Mouse (Mus musculus) heart, embryonic 15.5 days (tissue): ENCODE results near the gene Ipmk. TPM values are rescaled to one million over a fixed set of nuclear protein-coding genes. Genes with fewer than 3 reads are reported as not detected.
"Not testable (repeated sequence)": the region's sequence is repeated elsewhere in the genome, so short reads cannot be mapped to it uniquely, and the experiment has no call there.

Experiments used
- ATAC-seq: fragments of 200-750 bp; cut with Nextera tagmentation; replicated peaks from 2 replicates; pipeline ENCODE4 v1.8.0; 2017; ENCODE audit warnings: low read depth, moderate TSS enrichment; ENCODE audit not compliant: insufficient number of reproducible peaks, insufficient read depth, low FRiP score
- H3K27ac ChIP-seq: fragments of 300-500 bp; sonication (generic); 2 replicates; pipeline ENCODE4 v1.5.1; 2015; ENCODE audit warnings: mild to moderate bottlenecking, inconsistent platforms
- H3K27me3 ChIP-seq: fragments of 300-500 bp; sonication (generic); 2 replicates; pipeline ENCODE4 v1.6.1; 2015; ENCODE audit warnings: inconsistent platforms
- H3K36me3 ChIP-seq: fragments of 300-500 bp; sonication (generic); 2 replicates; pipeline ENCODE4 v1.6.1; 2015; ENCODE audit warnings: mild to moderate bottlenecking, inconsistent platforms
- H3K4me1 ChIP-seq: fragments of 300-500 bp; sonication (generic); replicated peaks from 2 replicates; pipeline ENCODE4 v1.6.1; 2015; ENCODE audit warnings: inconsistent platforms
- H3K4me2 ChIP-seq: fragments of 300-500 bp; sonication (generic); 2 replicates; pipeline ENCODE4 v1.6.1; 2015; ENCODE audit warnings: inconsistent platforms, mild to moderate bottlenecking, moderate library complexity
- H3K4me3 ChIP-seq: fragments of 300-500 bp; sonication (generic); 2 replicates; pipeline ENCODE4 v1.5.1; 2015; ENCODE audit warnings: mild to moderate bottlenecking, inconsistent platforms
- H3K9ac ChIP-seq: fragments of 300-500 bp; sonication (generic); 2 replicates; pipeline ENCODE4 v1.6.1; 2015; ENCODE audit warnings: mild to moderate bottlenecking, inconsistent platforms
- H3K9me3 ChIP-seq: fragments of 300-500 bp; sonication (generic); replicated peaks from 2 replicates; pipeline ENCODE4 v1.6.1; 2016; ENCODE audit warnings: inconsistent platforms
- WGBS: fragments of 180-500 bp; shearing (Covaris S2); methylation state at CpG from one replicate; pipeline ENCODE4 v1.1.7; 2015; ENCODE audit warnings: mixed read lengths; 5-methylcytosine and 5-hydroxymethylcytosine counted together
- polyA plus RNA-seq: library from polyadenylated mRNA; unstranded; fragments of >200 nt; fragmentation: Nextera tagmentation; extraction: Ambion mirVana; gene quantifications from 2 replicates; pipeline ENCODE4 v1.2.1, GENCODE M21; 2015

The Ipmk gene
- polyA plus RNA-seq, 1 experiment from 2014 or later, result 6.5 TPM

- H3K36me3 ChIP-seq, result peaks cover 11% of the 10 kb centered on the region
- no peaks in the 10 kb centered on the region for H3K9me3 ChIP-seq
- no peak overlapping the region for H3K4me3 ChIP-seq
- no peak overlapping the region for H3K9ac ChIP-seq
- ATAC-seq, result no peak
- H3K4me2 ChIP-seq, result no peak overlapping the region
- no peak overlapping the region for H3K27ac ChIP-seq
- no peaks in the 10 kb centered on the region for H3K4me1 ChIP-seq
- H3K27me3 ChIP-seq, result no peaks in the 10 kb centered on the region
- WGBS, result 81% methylated on average over 11 of the region's 11 CpGs
Observed at GRCm38 (mm10) chr10:71373706-71374105, 26.1 kb downstream of the Ipmk start.

DNA sequence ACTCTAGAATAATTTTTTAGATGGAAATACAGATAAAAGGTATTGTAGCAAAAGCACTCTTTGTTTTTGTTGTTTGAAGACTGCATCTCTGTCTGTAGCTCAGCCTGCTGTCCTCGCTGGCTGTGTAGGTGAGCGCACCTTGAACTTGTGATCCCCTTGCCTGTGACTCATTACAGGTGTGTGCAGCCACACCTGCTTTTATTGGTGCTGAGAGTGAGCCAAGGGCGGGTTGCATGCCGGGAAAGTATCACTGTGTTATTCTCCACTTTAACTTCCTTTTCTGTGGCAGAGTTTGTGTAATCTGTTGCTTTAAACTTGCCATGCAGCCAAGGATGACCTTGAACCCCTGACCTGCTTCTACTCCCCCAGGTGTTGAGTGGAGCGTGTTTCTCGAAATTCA lies 28.5 kb downstream of the Ipmk start:
- ATAC-seq, result no peak
- Histone ChIP-seq H3K4me2 (no peak overlapping the region), H3K27ac (no peak overlapping the region), H3K27me3 (no peaks in the 10 kb centered on the region), H3K9me3 (no peaks in the 10 kb centered on the region), H3K4me3 (no peak overlapping the region), H3K4me1 (no peaks in the 10 kb centered on the region), H3K36me3 (peaks cover 17% of the 10 kb centered on the region), H3K9ac (no peak overlapping the region)
- WGBS, result 83% methylated on average over 6 of the region's 6 CpGs

DNA sequence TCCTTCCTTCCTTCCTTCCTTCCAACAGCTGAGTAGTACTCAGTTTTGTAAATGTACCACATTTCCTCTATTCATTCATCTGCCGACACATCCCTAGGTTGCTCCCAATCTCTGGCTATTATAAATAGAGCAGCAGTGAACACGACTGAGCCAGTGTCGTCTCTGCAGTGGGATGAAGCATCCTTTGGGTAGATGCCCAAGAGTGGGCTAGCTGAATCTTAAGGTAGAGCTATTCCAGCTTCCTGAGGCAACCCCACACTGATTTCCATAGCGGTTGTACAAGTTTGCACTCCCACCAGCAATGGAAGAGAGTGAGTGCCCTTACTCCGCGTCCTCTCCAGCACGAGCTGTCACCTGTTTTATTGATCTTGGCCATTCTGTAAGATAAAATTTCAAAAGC lies 32.8 kb downstream of the Ipmk start:
- Histone ChIP-seq H3K27ac (no peak overlapping the region), H3K27me3 (no peaks in the 10 kb centered on the region), H3K4me1 (no peaks in the 10 kb centered on the region), H3K9me3 (no peaks in the 10 kb centered on the region), H3K4me3 (no peak overlapping the region), H3K36me3 (peaks cover 17% of the 10 kb centered on the region; the same call in 1 of the 2 replicates), H3K9ac (no peak overlapping the region), H3K4me2 (no peak overlapping the region)
- 90% methylated on average over 7 of the region's 7 CpGs for WGBS
- no peak for ATAC-seq

DNA sequence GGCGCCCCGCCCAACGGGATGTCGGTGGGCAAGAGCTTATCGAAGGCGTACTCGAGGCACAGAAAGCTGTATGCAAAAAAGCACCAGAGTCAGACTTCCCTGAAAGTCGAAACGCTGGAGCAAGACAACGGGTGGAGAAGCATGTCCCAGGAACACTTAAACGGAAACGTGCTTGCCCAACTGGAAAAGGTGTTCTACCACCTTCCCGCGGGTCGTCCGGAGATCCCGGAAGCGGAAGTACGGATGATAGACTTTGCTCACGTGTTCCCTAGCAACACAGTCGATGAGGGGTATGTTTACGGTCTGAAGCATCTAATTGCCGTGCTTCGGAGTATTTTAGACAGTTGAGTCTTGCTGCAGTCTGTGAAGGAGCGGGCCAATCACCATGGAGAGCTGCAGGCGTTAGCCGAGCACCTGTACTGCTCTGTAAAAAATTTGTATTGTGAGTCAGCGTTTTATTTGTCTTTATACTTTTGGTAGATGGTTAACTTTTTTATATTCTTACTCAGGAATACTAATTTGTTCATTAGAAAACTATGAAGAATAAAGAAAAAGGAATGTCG lies 34.0 kb downstream of the Ipmk start:
- Histone ChIP-seq H3K9ac (no peak overlapping the region), H3K4me3 (no peak overlapping the region), H3K4me1 (no peaks in the 10 kb centered on the region), H3K36me3 (peaks cover 17% of the 10 kb centered on the region; the same call in 1 of the 2 replicates), H3K4me2 (no peak overlapping the region), H3K27me3 (no peaks in the 10 kb centered on the region), H3K9me3 (no peaks in the 10 kb centered on the region), H3K27ac (no peak overlapping the region)
- no peak for ATAC-seq
- WGBS, result 91% methylated on average over 29 of the region's 29 CpGs

- no peaks in the 10 kb centered on the region for H3K4me1 ChIP-seq
- H3K4me3 ChIP-seq, result no peak overlapping the region
- 70% methylated on average over 7 of the region's 7 CpGs for WGBS
- peaks cover 14% of the 10 kb centered on the region; the same call in 1 of the 2 replicates for H3K36me3 ChIP-seq
- H3K4me2 ChIP-seq, result no peak overlapping the region
- no peaks in the 10 kb centered on the region for H3K27me3 ChIP-seq
- H3K27ac ChIP-seq, result no peak overlapping the region
- no peaks in the 10 kb centered on the region for H3K9me3 ChIP-seq
- H3K9ac ChIP-seq, result no peak overlapping the region
- no peak for ATAC-seq
Observed at GRCm38 (mm10) chr10:71382109-71382508, 34.5 kb downstream of the Ipmk start.

DNA sequence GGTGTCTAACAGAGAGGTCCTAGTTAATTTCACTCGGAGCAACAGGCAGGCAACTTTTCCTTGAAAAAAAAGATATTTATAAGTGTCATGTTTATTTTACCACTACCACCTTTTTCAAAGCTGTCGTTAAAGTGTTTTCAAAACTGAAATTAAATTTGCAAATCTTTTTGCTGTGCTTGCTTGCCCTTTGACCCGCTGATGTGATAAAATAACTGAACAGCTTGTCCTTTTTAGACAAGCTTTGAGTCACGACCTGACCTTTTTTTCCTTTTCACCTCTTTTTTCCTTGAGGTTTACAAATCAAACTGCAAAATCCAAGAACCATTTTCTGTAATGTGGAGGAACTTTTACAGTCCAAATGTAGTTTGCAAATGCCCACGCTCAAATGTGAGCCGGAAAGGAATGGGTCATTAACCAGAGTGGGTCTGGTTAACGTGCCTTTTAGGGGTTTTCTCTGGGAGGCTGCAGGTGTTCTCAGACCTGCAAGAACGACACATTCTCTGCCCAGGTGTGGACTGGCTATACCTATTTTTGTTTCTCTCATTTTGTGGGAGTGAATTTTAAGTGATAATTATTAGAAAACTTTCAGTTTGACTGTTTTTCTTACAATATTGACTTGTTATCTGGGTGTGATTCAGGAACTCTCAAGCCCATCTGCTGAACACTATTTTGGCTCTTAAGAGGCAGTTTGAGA lies 35.4 kb downstream of the Ipmk start:
- ATAC-seq, result no peak
- Histone ChIP-seq H3K4me2 (no peak overlapping the region), H3K27ac (no peak overlapping the region), H3K4me1 (no peaks in the 10 kb centered on the region), H3K36me3 (peaks cover 13% of the 10 kb centered on the region; the same call in 1 of the 2 replicates), H3K4me3 (no peak overlapping the region), H3K27me3 (no peaks in the 10 kb centered on the region), H3K9me3 (no peaks in the 10 kb centered on the region), H3K9ac (no peak overlapping the region)
- WGBS, result 76% methylated on average over 8 of the region's 8 CpGs

DNA sequence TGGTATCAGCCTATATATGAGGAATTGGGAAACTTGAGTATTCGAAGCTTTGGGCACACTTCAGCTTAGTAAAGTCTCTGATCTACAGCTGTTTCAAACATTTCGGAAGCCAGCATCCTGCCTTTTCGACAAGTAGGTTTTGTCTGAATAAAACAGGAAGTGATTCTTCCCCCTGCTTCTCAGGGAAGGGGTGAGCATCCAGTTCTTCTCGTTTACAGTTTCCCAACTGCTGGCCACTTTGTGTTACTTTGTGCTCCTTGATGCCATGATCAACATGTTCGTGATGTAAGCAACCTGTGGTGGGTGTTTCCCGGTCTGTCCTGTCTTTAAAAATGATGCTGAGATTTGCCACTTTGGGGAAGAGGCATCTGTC lies 36.0 kb downstream of the Ipmk start:
- H3K4me2 ChIP-seq, ATAC-seq, H3K27me3 ChIP-seq, H3K9me3 ChIP-seq, H3K4me1 ChIP-seq, H3K4me3 ChIP-seq, H3K9ac ChIP-seq, H3K27ac ChIP-seq: not testable (repeated sequence)
- peaks cover 13% of the 10 kb centered on the region; the same call in 1 of the 2 replicates for H3K36me3 ChIP-seq
- 76% methylated on average over 6 of the region's 6 CpGs for WGBS

DNA sequence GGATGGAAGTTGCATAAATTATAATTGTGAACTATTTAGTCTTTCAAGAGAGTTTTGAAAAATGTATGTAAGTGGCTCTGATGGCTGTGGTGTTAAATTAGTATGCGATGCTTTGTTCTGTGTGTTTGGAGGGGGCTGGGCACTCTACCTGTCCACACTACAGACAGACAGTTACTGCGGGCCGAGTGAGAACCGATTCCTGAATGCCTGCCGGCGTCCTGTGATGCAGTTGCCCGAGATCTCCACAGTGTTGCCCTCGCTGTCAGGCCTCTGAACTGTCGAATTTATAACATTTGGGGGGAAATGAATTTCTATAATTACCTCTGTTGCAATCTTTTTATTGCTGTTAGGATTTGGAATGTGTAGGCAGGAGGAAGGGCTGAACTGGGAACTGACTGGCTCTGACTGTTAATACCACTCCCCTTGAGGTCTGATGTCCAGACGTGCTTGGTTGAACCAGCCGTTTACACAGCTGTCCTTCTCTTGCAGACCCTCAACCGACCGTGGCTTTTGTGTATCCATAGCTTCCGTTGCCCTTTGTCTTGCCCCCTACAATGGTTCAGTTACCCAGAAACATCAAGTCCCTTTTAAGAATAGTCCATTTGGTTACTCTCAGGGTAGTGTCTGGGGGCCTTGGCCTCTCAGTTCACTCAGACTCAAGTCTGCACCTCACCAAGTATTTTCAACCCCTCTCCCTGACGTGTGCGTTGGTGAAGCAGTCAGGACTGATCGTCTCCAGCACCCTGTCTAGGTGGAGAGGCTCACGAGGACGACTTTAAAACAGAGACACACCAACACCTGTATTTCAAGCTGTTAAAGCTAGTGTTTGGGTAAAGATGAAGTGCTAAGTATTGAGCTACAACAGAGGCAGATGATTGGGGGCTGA lies 36.8 kb downstream of the Ipmk start:
- Histone ChIP-seq H3K9ac (no peak overlapping the region), H3K27me3 (no peaks in the 10 kb centered on the region), H3K4me3 (no peak overlapping the region), H3K27ac (no peak overlapping the region), H3K4me2 (no peak overlapping the region), H3K4me1 (no peaks in the 10 kb centered on the region), H3K9me3 (no peaks in the 10 kb centered on the region), H3K36me3 (peaks cover 9% of the 10 kb centered on the region; the same call in 1 of the 2 replicates)
- no peak for ATAC-seq
- 74% methylated on average over 19 of the region's 19 CpGs for WGBS

- Histone ChIP-seq H3K4me1 (no peaks in the 10 kb centered on the region), H3K9me3 (no peaks in the 10 kb centered on the region), H3K36me3 (no peaks in the 10 kb centered on the region), H3K4me3 (no peak overlapping the region), H3K4me2 (no peak overlapping the region), H3K27me3 (no peaks in the 10 kb centered on the region), H3K9ac (no peak overlapping the region), H3K27ac (no peak overlapping the region)
- WGBS, result 88% methylated on average over 5 of the region's 5 CpGs
- ATAC-seq, result no peak
Observed at GRCm38 (mm10) chr10:71389311-71389710, 41.7 kb downstream of the Ipmk start.

GRCm38 (mm10) chr10:71398383-71399145 lies 51.0 kb downstream of the Ipmk start:
- Histone ChIP-seq H3K9ac (no peak overlapping the region), H3K9me3 (no peaks in the 10 kb centered on the region), H3K27ac (no peak overlapping the region), H3K4me1 (no peaks in the 10 kb centered on the region), H3K36me3 (no peaks in the 10 kb centered on the region), H3K4me2 (no peak overlapping the region), H3K27me3 (no peaks in the 10 kb centered on the region), H3K4me3 (no peak overlapping the region)
- ATAC-seq, result no peak
- 64% methylated on average over 10 of the region's 10 CpGs for WGBS

DNA sequence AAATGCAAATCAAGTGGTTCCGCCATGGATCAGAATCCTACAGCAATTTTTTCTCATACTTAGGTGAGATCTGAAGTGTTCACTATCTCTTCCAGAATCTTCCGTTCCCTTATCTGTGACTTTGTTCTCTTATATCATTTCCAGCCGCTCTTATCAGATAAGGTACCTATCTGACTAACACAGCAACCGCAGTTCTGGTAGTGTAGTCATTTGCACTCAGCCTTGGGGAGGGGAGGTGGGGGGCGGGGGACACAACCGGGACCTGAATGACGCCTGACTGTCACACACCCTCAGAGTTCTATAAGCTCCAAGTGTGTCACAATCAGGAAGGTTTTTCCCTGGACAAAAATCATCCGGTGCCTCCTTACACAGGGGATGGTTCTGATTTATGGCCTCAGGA lies 51.8 kb downstream of the Ipmk start:
- no peak overlapping the region for H3K4me2 ChIP-seq
- 34% methylated on average over 8 of the region's 8 CpGs for WGBS
- no peaks in the 10 kb centered on the region for H3K36me3 ChIP-seq
- H3K4me3 ChIP-seq, result no peak overlapping the region
- ATAC-seq, result no peak
- H3K27ac ChIP-seq, result no peak overlapping the region
- H3K27me3 ChIP-seq, result no peaks in the 10 kb centered on the region
- no peaks in the 10 kb centered on the region for H3K4me1 ChIP-seq
- H3K9me3 ChIP-seq, result no peaks in the 10 kb centered on the region
- no peak overlapping the region for H3K9ac ChIP-seq
